Mouse (Mus musculus) Patski (cell line): ENCODE measurements around the gene Aebp2. TPM values are rescaled to one million over a fixed set of nuclear protein-coding genes. Genes with fewer than 3 reads are reported as not detected.
A peak's percentile ranks its signal among the peaks of the same experiment; 100 is the strongest.

Experiments
- ATAC-seq: fragments of 100-300 bp; one replicate; pipeline ENCODE4 v1.8.0; 2021
- CTCF ChIA-PET: fragments of 350-600 bp; sonication (Branson Sonifier 250); formaldehyde crosslinking; loops from one replicate; lab custom pipeline; 2022; ENCODE audit warnings: inconsistent platforms; lab: Charles Lee
- POLR2A ChIA-PET: fragments of 350-600 bp; sonication (Branson Sonifier 250); formaldehyde crosslinking; loops from one replicate; lab custom pipeline; 2022; ENCODE audit warnings: antibody characterized with exemption, inconsistent platforms; lab: Charles Lee
- DNase-seq: peaks from one replicate; pipeline ENCODE4 v3.0.0-alpha.2; 2011; ENCODE audit warnings: low read depth, low spot score
- H3K27me3 ChIP-seq: fragments of 371-371 bp; one replicate; pipeline ENCODE4 v1.5.1; 2021
- CTCF ChIP-seq: fragments of 100-300 bp; IDR thresholded peaks from one replicate; pipeline ENCODE4 v1.5.1; 2021
- in situ Hi-C: fragments of 300-500 bp; cut with MboI; formaldehyde crosslinking; loops from 3 replicates; pipeline ENCODE4 v1.11.1; 2018; ENCODE audit warnings: low pct_unique_long_range_greater_than_20kb, mixed read lengths
- polyA plus RNA-seq: library from polyadenylated mRNA; unstranded; gene quantifications from one replicate; pipeline ENCODE4 v1.2.3, GENCODE M21; 2021

Gene Aebp2
- polyA plus RNA-seq, 1 experiment from 2014 or later = 68.5 TPM

DNA sequence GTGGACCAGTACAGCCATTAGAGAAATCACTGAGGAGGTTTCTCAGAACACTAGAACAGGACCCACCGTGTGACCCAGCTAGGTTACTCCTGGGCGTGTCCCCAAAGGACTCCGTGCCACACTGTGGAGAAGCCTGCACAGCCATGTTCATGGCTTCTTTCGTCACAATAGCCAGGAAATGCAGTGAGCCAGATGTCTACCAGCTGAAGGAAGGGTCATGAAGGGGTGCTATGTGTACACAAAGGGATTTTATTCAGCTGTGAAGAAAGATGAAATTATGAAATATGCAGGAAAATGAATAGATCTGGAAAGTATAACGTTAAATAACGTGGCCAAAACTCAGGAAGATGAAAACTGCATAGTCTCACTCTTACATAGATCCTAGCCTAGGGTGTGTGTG, 69.7 kb downstream of the Aebp2 start:
- POLR2A ChIA-PET = no interaction called here
- in situ Hi-C loops = no loop called here
- TF ChIP-seq CTCF = no peak
- ATAC-seq = no peak
- H3K27me3 ChIP-seq = no peaks in the 10 kb centered on the region
- DNase-seq = no peak
- CTCF ChIA-PET = interaction anchor here (0.9 to 1.0 kb wide), 2 partner anchors 11 to 20 kb away, joined by 4 read pairs; no protein-coding TSS in a partner anchor

- no peaks in the 10 kb centered on the region for H3K27me3 ChIP-seq
- in situ Hi-C loops = no loop called here
- CTCF ChIA-PET = interaction anchor here (1.1 kb wide), 1 partner anchor 18 kb away, joined by 3 read pairs; no protein-coding TSS in a partner anchor
- DNase-seq (no peak), ATAC-seq (no peak)
- TF ChIP-seq CTCF = no peak
- POLR2A ChIA-PET = no interaction called here
These were observed 73.9 kb downstream of the Aebp2 start for GRCm38 (mm10) chr6:140696192-140696879.

DNA sequence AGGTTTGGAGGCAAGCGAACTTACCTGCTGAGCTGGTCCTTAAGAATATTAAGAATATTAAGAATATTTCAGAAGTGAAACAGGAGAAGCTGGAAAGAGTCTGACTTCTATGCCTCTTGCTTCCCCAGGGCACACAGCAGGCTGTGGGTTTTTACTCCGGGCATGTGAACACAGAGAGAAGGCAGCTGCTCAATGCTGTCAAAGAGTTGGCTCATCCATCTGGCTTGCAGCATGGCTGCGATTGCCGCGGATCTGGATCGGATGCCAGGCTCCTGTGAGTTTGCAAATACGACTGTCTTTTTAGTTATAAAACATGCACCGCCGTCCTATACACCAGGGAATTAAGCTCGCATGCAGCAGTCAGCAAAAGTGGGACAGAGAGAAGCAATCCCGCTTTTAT, 75.5 kb downstream of the Aebp2 start:
- H3K27me3 ChIP-seq = no peaks in the 10 kb centered on the region
- in situ Hi-C loops = no loop called here
- no peak for ATAC-seq
- TF ChIP-seq CTCF = no peak
- DNase-seq = no peak
- POLR2A ChIA-PET = no interaction called here
- CTCF ChIA-PET = interaction anchor here (1.3 kb wide), 1 partner anchor 15 kb away, joined by 3 read pairs; no protein-coding TSS in a partner anchor

- TF ChIP-seq CTCF = no peak
- in situ Hi-C loops = no loop called here
- POLR2A ChIA-PET = no interaction called here
These were observed 76.1 kb downstream of the Aebp2 start for GRCm38 (mm10) chr6:140698596-140698995.

GRCm38 (mm10) chr6:140701259-140701658, 78.8 kb downstream of the Aebp2 start:
- in situ Hi-C loops = loop anchor here (25.0 kb wide), 1 partner anchor 1336 kb away; no protein-coding TSS in a partner anchor
- no peak for TF ChIP-seq CTCF
- no peaks in the 10 kb centered on the region for H3K27me3 ChIP-seq
- POLR2A ChIA-PET = no interaction called here
- DNase-seq = no peak
- CTCF ChIA-PET = interaction anchor here (3.3 kb wide), 1 partner anchor 11 kb away, joined by 12 read pairs; no protein-coding TSS in a partner anchor
- no peak for ATAC-seq

More at GRCm38 (mm10) chr6:140698596-140698995, 76.1 kb downstream of the Aebp2 start:
- no peaks in the 10 kb centered on the region for H3K27me3 ChIP-seq
- CTCF ChIA-PET = interaction anchor here (1.3 kb wide), 1 partner anchor 14 kb away, joined by 3 read pairs; no protein-coding TSS in a partner anchor
- DNase-seq (no peak), ATAC-seq (no peak)

DNA sequence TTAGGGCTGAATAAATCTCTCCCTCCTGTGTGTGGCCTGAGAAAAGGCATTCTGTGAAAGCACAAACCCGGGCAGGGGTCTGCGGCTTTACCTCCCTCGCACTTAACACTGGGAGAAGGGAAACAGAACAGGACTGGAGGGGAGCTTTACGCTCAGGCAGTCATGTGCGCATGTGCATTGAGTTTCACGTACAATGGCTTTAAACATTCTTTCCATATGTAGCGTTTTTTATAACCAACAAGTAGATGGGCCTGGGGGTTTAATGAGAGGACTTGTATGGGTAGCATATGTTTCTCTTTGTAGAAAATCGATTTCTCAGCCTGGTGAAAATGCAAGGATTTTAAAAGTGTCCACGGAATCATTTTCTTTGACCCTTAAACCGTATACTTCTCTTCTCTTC, 82.7 kb downstream of the Aebp2 start:
- ChIA-PET CTCF (no interaction called here), POLR2A (no interaction called here)
- in situ Hi-C loops = loop anchor here (25.0 kb wide), 1 partner anchor 1332 kb away; no protein-coding TSS in a partner anchor
- TF ChIP-seq CTCF = no peak
- H3K27me3 ChIP-seq = no peaks in the 10 kb centered on the region
- no peak for DNase-seq
- no peak for ATAC-seq

DNA sequence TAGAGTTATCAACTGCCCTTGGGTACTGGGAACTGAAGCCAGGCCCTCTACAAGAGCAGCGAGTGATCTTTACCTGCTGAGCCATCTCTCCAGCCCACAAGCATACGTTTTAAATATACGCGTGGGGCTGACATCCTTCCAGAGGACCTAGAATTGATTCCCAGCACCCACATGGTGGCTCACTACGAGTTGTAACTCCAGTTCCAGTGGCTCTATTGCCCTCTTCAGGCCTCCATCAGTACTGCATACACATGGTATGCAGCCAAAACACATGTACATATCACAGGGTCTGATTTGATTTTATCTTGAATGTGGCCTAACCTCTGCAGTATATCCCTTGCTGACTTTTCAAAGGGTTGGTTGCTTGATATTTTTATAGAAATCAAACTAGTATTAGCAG, 83.6 kb downstream of the Aebp2 start:
- in situ Hi-C loops = loop anchor here (25.0 kb wide), 1 partner anchor 1331 kb away; no protein-coding TSS in a partner anchor
- ChIA-PET CTCF (interaction anchor here (1.5 kb wide), 1 partner anchor 43 kb away, joined by 3 read pairs; no protein-coding TSS in a partner anchor), POLR2A (no interaction called here)
- no peaks in the 10 kb centered on the region for H3K27me3 ChIP-seq
- no peak for ATAC-seq
- TF ChIP-seq CTCF = peak; percentile 36
- DNase-seq = no peak

- in situ Hi-C loops = loop anchor here (25.0 kb wide), 1 partner anchor 1329 kb away; no protein-coding TSS in a partner anchor
- no peak for ATAC-seq
- no peaks in the 10 kb centered on the region for H3K27me3 ChIP-seq
- ChIA-PET CTCF (no interaction called here), POLR2A (no interaction called here)
- no peak for DNase-seq
- TF ChIP-seq CTCF = no peak
These were observed 85.6 kb downstream of the Aebp2 start for GRCm38 (mm10) chr6:140708059-140708458.

DNA sequence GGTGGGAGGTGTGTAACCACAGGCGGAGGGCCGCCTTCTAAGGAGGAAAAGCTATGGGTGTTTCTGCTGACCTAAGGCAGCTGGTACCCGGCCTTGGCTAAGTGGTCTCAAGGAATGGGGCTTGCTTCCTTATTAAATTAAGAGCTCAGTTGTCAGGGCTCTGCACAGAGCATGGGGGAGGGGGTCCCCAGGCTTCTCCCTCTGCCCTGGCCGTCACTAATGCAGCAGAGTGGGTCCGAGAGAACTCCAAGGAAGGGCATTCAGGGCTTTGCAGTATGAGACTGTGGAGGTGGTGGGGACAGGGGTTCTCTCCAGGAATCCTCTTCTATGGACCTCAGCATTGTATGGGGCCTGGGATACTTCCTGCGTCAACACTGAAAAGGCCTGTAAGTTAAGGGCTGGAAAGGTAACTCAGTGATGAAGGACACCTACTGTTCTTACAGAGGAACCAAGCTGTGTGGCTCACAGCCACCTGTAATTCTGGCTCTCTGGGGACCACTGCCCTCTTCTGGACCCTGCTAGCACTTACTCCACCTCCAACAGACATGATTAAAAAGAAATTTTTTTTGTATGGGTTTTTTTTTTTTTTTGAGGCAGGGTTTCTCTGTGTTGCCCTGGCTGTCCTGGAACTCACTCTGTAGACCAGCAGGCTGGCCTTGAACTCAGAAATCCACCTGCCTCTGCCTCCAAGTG, 87.1 kb downstream of the Aebp2 start:
- in situ Hi-C loops = loop anchor here (5.0 to 25.0 kb wide), 2 partner anchors 97 to 1328 kb away; no protein-coding TSS in a partner anchor
- peak; percentile 46 for TF ChIP-seq CTCF
- DNase-seq = no peak
- ATAC-seq = no peak
- CTCF ChIA-PET = interaction anchor here (0.7 kb wide), 1 partner anchor 100 kb away, joined by 3 read pairs; no protein-coding TSS in a partner anchor
- H3K27me3 ChIP-seq = peaks cover 6% of the 10 kb centered on the region
- POLR2A ChIA-PET = interaction anchor here (0.5 kb wide), 1 partner anchor 459 kb away, joined by 3 read pairs; no protein-coding TSS in a partner anchor

- ChIA-PET POLR2A (no interaction called here), CTCF (interaction anchor here (0.6 to 2.0 kb wide), 16 partner anchors 9 to 1054 kb away, joined by 3 to 12 read pairs (median 3); partner anchors contain the start of gene Gm11077)
- peak; percentile 41 for ATAC-seq
These were observed 90.3 kb downstream of the Aebp2 start for GRCm38 (mm10) chr6:140712754-140713153.

More at GRCm38 (mm10) chr6:140712754-140713153, 90.3 kb downstream of the Aebp2 start:
- in situ Hi-C loops = loop anchor here (5.0 to 25.0 kb wide), 2 partner anchors 100 to 1325 kb away; no protein-coding TSS in a partner anchor
- DNase-seq = no peak
- H3K27me3 ChIP-seq = peaks cover 6% of the 10 kb centered on the region
- TF ChIP-seq CTCF = peak; percentile 87
